Mouse (Mus musculus): ENCODE data around the gene Amd1.

DNA sequence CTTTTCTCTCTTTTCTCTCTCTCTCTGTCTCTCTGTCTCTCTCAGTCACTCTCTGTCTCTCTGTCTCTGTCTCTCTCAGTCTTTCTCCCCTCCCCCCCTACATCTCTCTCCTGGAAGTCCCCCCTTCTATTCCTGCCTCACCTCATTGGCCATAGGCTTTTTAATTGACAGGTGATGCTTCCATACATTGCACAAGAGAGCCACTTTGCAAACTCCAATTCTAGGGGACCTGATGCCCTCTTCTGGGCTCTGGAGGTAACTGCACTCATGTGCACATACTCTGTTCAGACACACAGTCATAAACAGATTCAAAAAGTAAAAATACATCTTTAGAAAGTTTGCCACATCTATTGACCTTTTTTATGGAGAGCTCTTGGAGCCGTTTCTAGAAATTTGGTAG is 28.3 kb upstream of the Amd1 start:
- TF ChIP-seq CTCF (IDR thresholded peaks at IDR 0.05; ENCODE audit: control insufficient read depth, insufficient read depth, insufficient replicate concordance, low read depth, low read length) = no peak
- TF ChIP-seq POLR2A (IDR thresholded peaks at IDR 0.05; ENCODE audit: control insufficient read depth, low read depth, low read length) = no peak
